ENCODE assay signal across 13 mouse cellular contexts in genomic region chr8:94209639-94210038, GRCm38 (mm10). TPM values are rescaled to one million over a fixed set of nuclear protein-coding genes. Genes with fewer than 3 reads are reported as not detected.
DNase-seq lines count a peak whose midpoint lies in the region; TF ChIP-seq lines count a peak whose summit lies in the region.
"Had no signal": no experiment of that assay in that cellular context is flagged by ENCODE, and none has a peak within 500 bp of the region (broad histone marks: within the 10 kb centered on the region; RNA-seq: fewer than 3 reads in every experiment).

No protein-coding gene starts in this region.

- DNase-seq in heart, adult 2 months: no peak
- DNase-seq in heart, adult 9 months (ENCODE audit: low spot score in 2 of 2): no peak
- peak; percentile 55 to 58 for DNase-seq in cerebellum, adult 18-20 months
- peak; percentile 44 to 45 for DNase-seq in cerebellum, postnatal 36 days
- peak; percentile 65 to 87 for DNase-seq in left cerebral cortex, postnatal 25 days (ENCODE audit: low spot score in 2 of 2)
- no peak for DNase-seq in lung, postnatal 10 days
- no peak for DNase-seq in gastrocnemius, postnatal 14 days
- DNase-seq in thymus, postnatal 36 days: no peak
- DNase-seq: adrenal gland, postnatal 14 days; kidney, postnatal 36 days; retina, postnatal 1 day had no signal

- peaks cover 3% of the 10 kb centered on the region for H3K4me1 ChIP-seq in heart, adult 2 months (ENCODE audit: control insufficient read depth, insufficient read depth, low read length)

- intact Hi-C loops in heart, adult 2 months (cut with DNase I): loop anchor here (5.0 kb wide), 1 partner anchor 112 kb away; the partner anchor contains the start of gene Bbs2
- intact Hi-C loops in left cerebral cortex, postnatal 25 days (cut with DNase I): loop anchor here (2.0 to 10.0 kb wide), 2 partner anchors 59 to 615 kb away; no protein-coding TSS in a partner anchor
- intact Hi-C loops in gastrocnemius, postnatal 14 days (cut with DNase I; ENCODE audit: low total_unique reads): loop anchor here (10.0 kb wide), 1 partner anchor 55 kb away; no protein-coding TSS in a partner anchor

- H3K36me3 ChIP-seq in heart, adult 2 months (ENCODE audit: control insufficient read depth, insufficient read depth, low read length): no peaks in the 10 kb centered on the region
- H3K36me3 ChIP-seq: heart, embryonic 13.5 days had no signal

- no peaks in the 10 kb centered on the region for H3K79me2 ChIP-seq in heart, adult 2 months (replicated peaks; ENCODE audit: control insufficient read depth, insufficient read depth, low read length)

- TF ChIP-seq CTCF in heart, adult 2 months (IDR thresholded peaks at IDR 0.05): no peak

- TF ChIP-seq EP300 in heart, adult 2 months (IDR thresholded peaks at IDR 0.05; ENCODE audit: insufficient read depth, low read depth, low read length): 0 out of 2 replicates have a peak, but pooled peaks have one; percentile 7

- H3K27ac ChIP-seq in heart, adult 2 months: no peak overlapping the region
- H3K27ac ChIP-seq: heart, embryonic 13.5 days; macrophage had no signal

- no peak for TF ChIP-seq POLR2A in heart, adult 2 months (IDR thresholded peaks at IDR 0.05; ENCODE audit: insufficient read depth, low read depth, low read length)

- 31% methylated on average over 6 of the region's 6 CpGs for WGBS in heart, adult 2 months

- no peak overlapping the region for H3K4me3 ChIP-seq in heart, adult 2 months
- H3K4me3 ChIP-seq: heart, embryonic 13.5 days had no signal

- no peaks in the 10 kb centered on the region for H3K27me3 ChIP-seq in heart, adult 2 months (ENCODE audit: control insufficient read depth, insufficient read depth, low read length)
- H3K27me3 ChIP-seq: heart, embryonic 13.5 days had no signal

- peak overlapping the region; percentile 62 for H3K9ac ChIP-seq in heart, adult 2 months (ENCODE audit: low read depth, low read length)
- H3K9ac ChIP-seq: heart, embryonic 13.5 days had no signal

RNA-seq across cellular contexts. Expression of gene Nup93, which starts 4.7 kb away (rescaled TPM):
- 10 to 100 TPM; 13.7 to 15.5 TPM for total RNA-seq in heart, adult 2 months (2021)
- 11.7 and 18.4 TPM in 2 replicates for polyA plus RNA-seq in heart, adult 2 months (2012; rRNA removed)
- total RNA-seq in left cerebral cortex, postnatal 25 days (2021): 10 to 100 TPM; 40.7 to 62.8 TPM
- total RNA-seq in gastrocnemius, postnatal 14 days (2021): 10 to 100 TPM in 1 of 2 experiments, 1 to 10 TPM in 1; 10.0 to 13.2 TPM

RNA-seq across cellular contexts. Expression of gene Mt1, which starts 30.8 kb away (rescaled TPM):
- 100 to 1,000 TPM; 279 to 438 TPM for total RNA-seq in heart, adult 2 months (2021)
- 420 and 727 TPM in 2 replicates for polyA plus RNA-seq in heart, adult 2 months (2012; rRNA removed)
- 100 to 1,000 TPM; 501 to 574 TPM for total RNA-seq in left cerebral cortex, postnatal 25 days (2021)
- total RNA-seq in gastrocnemius, postnatal 14 days (2021): 100 to 1,000 TPM in 1 of 2 experiments, 10 to 100 TPM in 1; 18.6 to 129 TPM

RNA-seq across cellular contexts. Expression of gene Mt2, which starts 37.2 kb away (rescaled TPM):
- 10 to 100 TPM; 51.8 to 74.4 TPM for total RNA-seq in heart, adult 2 months (2021)
- polyA plus RNA-seq in heart, adult 2 months (2012; rRNA removed): 15.6 and 32.2 TPM in 2 replicates
- 100 to 1,000 TPM; 386 to 457 TPM for total RNA-seq in left cerebral cortex, postnatal 25 days (2021)
- total RNA-seq in gastrocnemius, postnatal 14 days (2021): 100 to 1,000 TPM in 1 of 2 experiments, 10 to 100 TPM in 1; 20.2 to 206 TPM

RNA-seq across cellular contexts. Expression of gene Mt3, which starts 57.2 kb away (rescaled TPM):
- total RNA-seq in heart, adult 2 months (2021): 1 to 10 TPM; 2.9 to 3.8 TPM
- polyA plus RNA-seq in heart, adult 2 months (2012; rRNA removed): 3.5 and 6.1 TPM in 2 replicates
- 100 to 1,000 TPM; 827 to 906 TPM for total RNA-seq in left cerebral cortex, postnatal 25 days (2021)
- 10 to 100 TPM in 1 of 2 experiments, 1 to 10 TPM in 1; 5.8 to 11.2 TPM for total RNA-seq in gastrocnemius, postnatal 14 days (2021)
- polyA plus RNA-seq: macrophage had no signal

Comparison
In these comparisons a context has a peak if more than half of its experiments do, and no peak if none do; other contexts are left out.
1. DNase-seq: peak in cerebellum, adult 18-20 months (2 of 2), cerebellum, postnatal 36 days (2 of 2) and left cerebral cortex, postnatal 25 days (2 of 2); none in heart, adult 2 months (0 of 2), heart, adult 9 months (0 of 2), lung, postnatal 10 days (single experiment), gastrocnemius, postnatal 14 days (single experiment) and thymus, postnatal 36 days (0 of 2).